Mouse (Mus musculus) gastrocnemius, adult 2 months (tissue): ENCODE data around the gene Pgm2l1. TPM values are rescaled to one million over a fixed set of nuclear protein-coding genes. Genes with fewer than 3 reads are reported as not detected.

Source experiments
- DNase-seq: peaks from one replicate; pipeline ENCODE4 v3.0.0; 2022
- H3K27ac ChIP-seq: fragments of 200-600 bp; 2 replicates; pipeline ENCODE4 v1.8.1; 2022; ENCODE audit warnings: mild to moderate bottlenecking
- H3K4me3 ChIP-seq: fragments of 200-600 bp; 2 replicates; pipeline ENCODE4 v1.8.1; 2022; ENCODE audit warnings: mild to moderate bottlenecking, moderate library complexity
- CTCF ChIP-seq: fragments of 200-600 bp; IDR thresholded peaks from 2 replicates; pipeline ENCODE4 v1.8.1; 2022; ENCODE audit warnings: antibody characterized with exemption, mild to moderate bottlenecking, moderate library complexity
- intact Hi-C: fragments of 180-260 bp; cut with DNase I; formaldehyde crosslinking; loops from one replicate; pipeline ENCODE4 v1.15.1; 2025
- long read RNA-seq, 2 experiments: library from polyadenylated mRNA; stranded (forward); transcript quantifications; one replicate each; pipeline ENCODE4 v2.0.0; 2021
- total RNA-seq, 2 experiments: library from RNA; stranded (reverse); gene quantifications; 2 replicates each; pipeline ENCODE4 v1.2.3; 2021

Gene Pgm2l1
- total RNA-seq: 10 to 100 TPM; 16.0 to 19.3 TPM
- long read RNA-seq, experiment 1, partial matches to known transcripts: 0 of 1 reads
- long read RNA-seq, experiment 1, other reads (novel, unspliced or antisense): 1 of 1 reads
- long read RNA-seq, experiment 2, partial matches to known transcripts: 0 of 3 reads
- long read RNA-seq, experiment 2, other reads (novel, unspliced or antisense): 3 of 3 reads

DNA sequence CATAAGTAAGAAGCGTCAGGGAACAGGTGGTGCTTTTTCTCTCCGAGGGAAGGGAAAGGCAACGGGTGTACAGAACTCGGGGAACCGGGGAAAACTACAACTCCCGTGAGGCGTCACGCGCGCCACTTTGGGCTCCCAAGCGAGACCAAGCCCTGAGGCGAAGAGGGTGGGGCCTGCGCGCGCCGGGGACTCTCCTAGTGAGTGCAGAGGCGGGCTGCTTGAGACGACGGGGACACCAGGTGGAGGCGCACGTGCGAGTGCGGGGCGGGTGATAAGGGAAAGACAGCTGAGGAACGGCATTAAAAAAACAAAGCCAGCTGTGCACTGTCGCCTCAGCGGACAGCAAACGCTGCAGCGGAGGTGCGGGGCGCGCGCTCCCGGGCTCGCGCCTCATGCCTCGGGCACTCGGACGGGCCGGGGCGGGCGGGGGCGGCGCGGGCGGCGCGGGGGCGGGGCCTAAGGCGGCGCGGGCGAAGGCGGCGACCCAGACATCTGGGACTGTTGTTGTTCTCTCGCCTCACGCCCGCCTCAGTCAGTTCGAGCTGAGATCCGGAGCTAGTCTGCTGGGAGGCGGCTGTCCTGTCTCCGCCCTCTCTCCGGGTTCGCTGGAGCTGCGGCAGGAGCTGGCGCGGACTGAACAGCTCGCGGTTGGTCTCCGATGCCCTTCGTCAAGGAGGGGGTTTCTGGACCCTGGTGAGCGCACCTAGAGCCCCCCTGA, at the start of gene Pgm2l1:
TSS of gene Pgm2l1 (plus strand) at position 237 of the 718 bp plus-strand sequence.
- peak; percentile 98 for DNase-seq
- Histone ChIP-seq H3K27ac (peak within 1 kb of the TSS; percentile 96), H3K4me3 (peak within 1 kb of the TSS; percentile 90)
- intact Hi-C loops: loop anchor here (5.0 kb wide), 1 partner anchor 105 kb away; the partner anchor contains the start of gene Pold3
- no peak for TF ChIP-seq CTCF

DNA sequence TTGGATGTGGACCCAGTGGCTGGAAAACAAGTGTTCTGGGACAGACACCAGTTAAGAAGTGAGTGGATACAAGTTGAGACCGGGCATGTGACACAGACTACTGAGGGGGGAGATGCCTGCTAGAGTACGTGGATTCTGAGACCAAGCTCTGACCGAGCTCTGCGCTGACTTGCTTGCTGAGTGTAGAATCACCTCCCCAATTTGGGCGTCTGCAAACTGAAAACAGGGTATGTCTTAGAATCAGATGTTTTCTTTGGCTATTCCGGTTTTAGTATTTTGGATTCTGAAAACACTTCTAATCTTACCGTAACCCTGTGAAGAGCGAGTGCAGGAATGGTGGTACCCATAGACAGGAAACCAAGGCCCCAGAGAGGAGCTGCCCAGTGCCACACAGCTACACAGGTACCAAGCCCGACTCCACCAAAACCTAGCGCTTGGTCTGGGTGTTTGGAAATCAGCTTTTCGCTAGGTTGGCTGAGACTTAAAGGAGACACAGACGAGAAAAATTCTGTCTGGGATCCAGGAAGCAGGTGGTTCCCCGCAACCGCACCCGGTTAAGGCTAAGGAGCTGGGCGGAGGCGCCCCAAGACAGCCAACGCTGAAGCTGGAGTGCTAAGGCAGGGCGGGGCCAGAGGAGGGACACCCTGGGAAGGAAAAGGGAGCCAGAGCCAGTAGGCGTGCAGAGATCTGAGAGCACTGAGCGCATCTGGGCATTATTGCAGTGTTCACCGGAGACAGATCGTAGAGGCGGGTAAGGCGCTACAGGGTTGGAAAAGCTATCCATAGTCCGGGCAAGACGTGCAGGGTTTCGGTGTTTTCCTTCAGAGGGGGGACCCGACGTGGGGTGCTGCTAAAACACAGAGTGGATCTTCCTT, 48.9 kb upstream of the Pgm2l1 start:
- intact Hi-C loops: no loop called here
- TF ChIP-seq CTCF: no peak
- peak overlapping the region; percentile 46; the same call in 1 of the 2 replicates for H3K27ac ChIP-seq
- H3K4me3 ChIP-seq: peak overlapping the region; percentile 73
- DNase-seq: peak; percentile 68

DNA sequence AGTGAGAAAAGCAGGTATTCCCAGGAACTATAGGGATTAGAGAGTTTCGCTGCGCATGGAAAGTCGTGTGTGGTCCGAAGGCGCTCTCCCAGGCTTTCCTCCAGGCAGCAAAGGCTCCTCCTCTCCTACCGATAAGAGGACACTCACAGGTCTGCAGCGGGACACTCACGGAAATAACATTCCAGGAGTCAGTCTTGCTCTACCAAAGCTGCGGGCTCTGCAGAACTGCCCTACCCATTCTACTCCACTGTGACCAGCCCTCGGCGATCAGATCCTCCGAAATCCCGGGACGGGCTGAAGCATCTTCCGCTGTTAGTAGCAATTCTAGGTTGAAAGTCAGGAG, 48.3 kb upstream of the Pgm2l1 start:
- TF ChIP-seq CTCF: no peak
- peak overlapping the region; percentile 73 for H3K4me3 ChIP-seq
- H3K27ac ChIP-seq: peak overlapping the region; percentile 46
- intact Hi-C loops: no loop called here
- DNase-seq: no peak

DNA sequence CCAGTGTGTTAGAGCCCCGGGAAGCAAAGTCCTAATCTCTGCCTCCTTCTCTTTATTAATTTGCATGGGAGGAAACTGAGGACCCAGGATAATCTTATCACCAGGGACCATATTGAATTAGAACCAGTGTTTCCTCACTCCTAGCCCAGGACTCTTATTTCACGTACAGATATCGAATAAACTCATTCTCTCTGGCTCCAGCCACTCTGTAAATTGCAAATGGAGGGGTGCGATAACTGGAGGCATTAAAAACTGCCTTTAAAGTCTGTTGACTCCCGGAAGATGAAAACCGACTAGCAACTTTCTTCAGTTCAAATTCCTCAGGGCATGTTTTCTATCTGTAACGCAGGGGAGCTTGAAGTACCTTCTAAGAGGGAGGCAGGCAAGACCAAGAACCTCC, 47.8 kb upstream of the Pgm2l1 start:
- intact Hi-C loops: no loop called here

DNA sequence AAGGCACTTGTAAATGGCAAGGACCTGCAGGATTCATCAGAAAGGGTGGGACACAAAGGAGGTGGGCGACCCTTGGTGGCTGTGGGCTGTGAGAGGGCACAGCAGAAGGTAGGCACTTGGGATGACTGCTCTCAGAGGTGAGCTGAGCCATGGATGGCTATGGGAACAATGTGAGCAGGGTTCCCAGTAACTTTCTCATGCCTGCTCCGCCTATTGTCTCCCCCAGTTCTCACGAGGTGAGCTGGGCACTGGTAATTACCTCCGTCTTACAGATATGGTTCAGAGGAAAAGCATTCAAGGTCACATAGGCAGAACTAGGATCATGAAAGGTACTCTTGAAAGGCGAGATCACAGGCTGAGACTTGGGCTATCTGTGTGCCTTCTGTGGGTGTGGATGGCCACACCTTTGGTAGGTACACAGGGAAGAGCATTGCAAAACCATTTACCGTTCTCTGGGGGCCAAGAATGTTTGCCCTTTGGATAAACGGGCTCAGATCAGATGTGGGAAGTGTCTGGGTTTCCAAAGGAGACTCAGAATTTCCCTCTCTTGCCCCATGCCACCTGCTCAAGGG, 47.3 kb upstream of the Pgm2l1 start:
- H3K4me3 ChIP-seq: no peak overlapping the region
- no peak for DNase-seq
- intact Hi-C loops: no loop called here
- TF ChIP-seq CTCF: no peak
- no peak overlapping the region for H3K27ac ChIP-seq

More for the DNA sequence above, 47.8 kb upstream of the Pgm2l1 start:
- DNase-seq: no peak
- no peak overlapping the region; the same call in 1 of the 2 replicates for H3K27ac ChIP-seq
- no peak for TF ChIP-seq CTCF
- peak overlapping the region; percentile 73 for H3K4me3 ChIP-seq

DNA sequence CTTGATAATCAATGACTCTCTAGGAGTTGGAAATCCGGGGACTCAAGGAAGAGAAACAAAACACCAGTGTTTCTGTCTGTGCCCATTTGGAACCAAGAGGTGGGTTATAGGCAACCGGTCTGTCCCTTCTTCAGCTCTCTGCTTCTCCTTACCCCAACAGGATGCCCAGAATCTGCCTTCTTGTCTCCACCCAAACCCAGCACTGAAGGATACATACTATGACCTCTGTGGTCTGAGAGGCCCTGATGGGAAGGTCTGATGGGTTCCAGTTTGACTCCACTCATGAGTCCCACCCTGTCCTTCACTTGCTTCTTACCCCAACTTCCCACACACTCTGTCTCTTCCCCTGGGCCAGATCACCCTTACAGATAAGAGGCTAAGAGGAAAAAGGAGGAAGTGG, 46.0 kb upstream of the Pgm2l1 start:
- intact Hi-C loops: no loop called here

DNA sequence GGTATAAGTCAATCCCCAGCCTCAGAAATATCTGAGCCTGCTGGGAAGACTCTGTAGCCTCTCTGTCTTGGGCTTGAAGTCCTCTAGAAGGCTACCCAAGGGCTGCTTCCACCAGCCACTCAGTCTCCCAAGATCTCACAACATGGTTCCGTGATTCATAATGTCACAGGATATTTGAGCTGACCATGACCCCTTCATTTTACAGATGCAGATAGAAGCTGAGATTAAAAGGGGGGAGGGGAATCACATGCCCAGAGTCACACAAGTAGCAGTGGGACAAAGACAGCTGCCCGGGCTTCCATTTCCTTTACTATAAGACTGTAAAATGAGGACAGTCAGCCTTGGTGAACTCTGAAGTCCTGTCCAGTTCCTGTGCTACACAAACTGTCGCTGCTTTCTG, 45.6 kb upstream of the Pgm2l1 start:
- no peak for DNase-seq
- Histone ChIP-seq H3K27ac (0 out of 2 replicates have a peak overlapping the region, but pooled peaks have one; percentile 2), H3K4me3 (no peak overlapping the region)
- TF ChIP-seq CTCF: no peak
- intact Hi-C loops: no loop called here

More for the DNA sequence above, 46.0 kb upstream of the Pgm2l1 start:
- no peak for DNase-seq
- no peak overlapping the region for H3K4me3 ChIP-seq
- TF ChIP-seq CTCF: no peak
- no peak overlapping the region for H3K27ac ChIP-seq

DNA sequence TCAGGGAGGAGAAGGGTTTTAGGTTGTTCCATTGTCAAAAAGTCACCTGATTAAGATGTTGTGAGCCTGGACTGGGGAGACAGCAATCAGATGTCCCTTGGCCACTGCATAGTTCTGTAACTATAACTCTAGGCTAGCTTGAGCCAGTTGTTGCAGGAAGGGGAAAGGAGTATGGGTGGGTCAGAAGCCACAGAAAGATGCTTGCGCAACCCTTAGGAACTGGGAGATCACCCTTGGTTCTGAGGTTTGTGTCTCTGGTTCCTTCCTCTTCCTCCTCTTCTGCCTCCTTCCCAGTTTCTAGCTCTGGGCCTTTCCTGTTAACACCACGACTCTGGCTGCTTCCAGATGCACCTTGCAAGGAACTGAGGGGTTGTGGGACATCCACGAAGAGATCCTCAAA, 44.8 kb upstream of the Pgm2l1 start:
- intact Hi-C loops: no loop called here
- no peak for DNase-seq
- H3K4me3 ChIP-seq: no peak overlapping the region
- no peak for TF ChIP-seq CTCF
- no peak overlapping the region for H3K27ac ChIP-seq

DNA sequence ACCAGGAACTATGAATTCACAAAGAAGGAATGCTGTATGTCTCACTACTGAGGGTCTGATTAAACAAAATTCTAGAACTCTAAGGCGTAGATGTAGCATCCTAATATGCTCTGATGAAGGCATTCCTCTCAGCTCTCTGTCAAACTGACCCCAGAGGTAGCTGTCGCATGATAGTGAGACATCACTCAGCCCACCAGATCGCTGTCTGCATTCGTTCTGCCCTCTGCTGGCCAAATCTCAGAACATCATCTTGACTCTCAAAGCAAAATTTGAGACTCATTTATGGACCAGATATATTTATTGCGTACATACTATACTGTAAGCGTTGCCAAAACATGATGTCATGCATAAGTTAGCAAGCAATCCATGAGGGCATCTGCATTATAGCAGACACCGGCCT, 39.6 kb upstream of the Pgm2l1 start:
- H3K4me3 ChIP-seq: no peak overlapping the region

DNA sequence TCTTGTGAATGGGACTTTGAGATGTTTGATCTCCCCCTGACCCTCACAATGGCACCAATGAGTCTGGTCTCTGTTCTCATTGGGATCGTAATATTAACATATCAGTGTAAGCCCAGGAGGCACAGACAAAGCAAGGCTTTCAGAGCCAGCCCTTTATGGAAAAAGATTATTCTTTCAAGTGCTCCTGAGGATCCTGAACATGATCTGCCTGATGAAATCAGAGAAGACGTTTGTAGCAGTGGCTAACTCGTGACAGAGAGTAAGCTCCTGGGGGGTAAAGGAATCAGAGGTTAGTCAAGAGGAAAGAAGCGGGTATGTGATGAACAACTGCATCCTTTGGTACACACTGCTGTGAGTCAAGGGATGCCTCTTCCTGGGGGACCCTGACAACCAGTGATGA, 37.0 kb upstream of the Pgm2l1 start:
- no peak overlapping the region for H3K4me3 ChIP-seq
- TF ChIP-seq CTCF: no peak
- H3K27ac ChIP-seq: no peak overlapping the region
- intact Hi-C loops: no loop called here
- DNase-seq: no peak

More for the DNA sequence above, 39.6 kb upstream of the Pgm2l1 start:
- intact Hi-C loops: loop anchor here (2.0 to 5.0 kb wide), 2 partner anchors 180 to 199 kb away; partner anchors contain the start of gene Chrdl2
- DNase-seq: peak; percentile 37
- H3K27ac ChIP-seq: no peak overlapping the region
- peak; percentile 77 for TF ChIP-seq CTCF

DNA sequence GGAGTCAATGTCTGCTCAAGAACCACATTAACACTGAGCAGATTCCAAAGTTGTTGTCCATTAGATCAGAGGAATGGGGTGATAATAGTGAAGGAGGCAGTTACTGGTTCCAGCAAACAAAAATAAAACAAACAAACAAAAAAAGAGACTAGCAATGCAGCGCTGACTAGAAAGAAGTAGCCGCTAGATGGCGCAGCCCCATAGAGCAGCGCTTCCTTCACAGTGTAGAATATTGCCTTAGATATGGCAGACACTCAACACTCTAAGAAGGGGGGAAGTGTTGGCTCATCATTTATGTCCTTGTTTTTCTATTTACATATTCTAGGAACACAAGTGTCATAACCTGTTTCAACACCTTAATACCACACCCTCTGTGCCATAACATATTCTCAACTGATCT, 36.4 kb upstream of the Pgm2l1 start:
- no peak overlapping the region for H3K4me3 ChIP-seq
- peak; percentile 87 for TF ChIP-seq CTCF
- intact Hi-C loops: loop anchor here (1.0 kb wide), 1 partner anchor 44 kb away; no protein-coding TSS in a partner anchor
- H3K27ac ChIP-seq: no peak overlapping the region
- peak; percentile 69 for DNase-seq

DNA sequence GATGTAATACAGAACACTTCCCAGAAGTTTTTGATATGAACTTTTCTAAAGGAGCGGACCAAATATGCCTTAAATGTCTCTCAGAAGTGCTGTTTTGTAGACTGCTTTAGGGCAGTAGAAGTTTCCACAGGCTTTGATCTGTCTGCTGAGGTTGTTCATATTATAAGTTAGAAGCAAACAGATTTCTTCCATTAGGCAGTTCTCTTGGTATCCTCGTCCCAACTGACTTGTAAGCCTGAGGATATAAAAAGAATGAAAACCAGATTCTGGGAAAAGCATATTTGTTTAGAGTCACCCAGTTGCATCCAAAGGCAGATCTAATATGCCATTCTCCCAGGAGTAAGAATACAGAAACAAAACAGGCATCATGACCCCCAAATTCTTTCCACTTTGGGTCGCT, 26.0 kb upstream of the Pgm2l1 start:
- Histone ChIP-seq H3K4me3 (no peak overlapping the region), H3K27ac (no peak overlapping the region)
- no peak for TF ChIP-seq CTCF
- intact Hi-C loops: no loop called here
- no peak for DNase-seq
